Mouse (Mus musculus) lung, postnatal 0 days (tissue): ENCODE results near the gene Gm28048. TPM values are rescaled to one million over a fixed set of nuclear protein-coding genes. Genes with fewer than 3 reads are reported as not detected.

Experiments
- ATAC-seq: fragments of 200-750 bp; cut with Nextera tagmentation; 2 replicates; pipeline ENCODE4 v1.8.0; 2017; ENCODE audit warnings: moderate library complexity
- DNase-seq: peaks from one replicate; pipeline ENCODE4 v3.0.0-alpha.2; 2016; ENCODE audit warnings: low spot score
- H3K27ac ChIP-seq: fragments of 300-500 bp; sonication (generic); 2 replicates; pipeline ENCODE4 v1.5.1; 2014; ENCODE audit warnings: antibody characterized with exemption, mild to moderate bottlenecking, low read length, mixed read lengths
- H3K27me3 ChIP-seq: fragments of 300-500 bp; sonication (generic); replicated peaks from 2 replicates; pipeline ENCODE4 v1.6.1; 2014; ENCODE audit warnings: low read length, mixed read lengths; ENCODE audit not compliant: insufficient read depth
- H3K36me3 ChIP-seq: fragments of 300-500 bp; sonication (generic); 2 replicates; pipeline ENCODE4 v1.6.1; 2014; ENCODE audit warnings: low read length, mixed read lengths; ENCODE audit not compliant: insufficient read depth
- H3K4me1 ChIP-seq: fragments of 300-500 bp; sonication (generic); 2 replicates; pipeline ENCODE4 v1.6.1; 2014; ENCODE audit warnings: antibody characterized with exemption, low read depth, low read length, mixed read lengths; ENCODE audit not compliant: insufficient read depth
- H3K4me2 ChIP-seq: fragments of 300-500 bp; sonication (generic); replicated peaks from 2 replicates; pipeline ENCODE4 v1.6.1; 2014; ENCODE audit warnings: low read depth, mild to moderate bottlenecking, low read length, moderate library complexity, mixed read lengths
- H3K4me3 ChIP-seq: fragments of 300-500 bp; sonication (generic); 2 replicates; pipeline ENCODE4 v1.5.1; 2014; ENCODE audit warnings: low read depth, low read length
- H3K9ac ChIP-seq: fragments of 300-500 bp; sonication (generic); replicated peaks from 2 replicates; pipeline ENCODE4 v1.6.1; 2014; ENCODE audit warnings: low read depth, mild to moderate bottlenecking
- H3K9me3 ChIP-seq: fragments of 300-500 bp; sonication (generic); 2 replicates; pipeline ENCODE4 v1.6.1; 2016; ENCODE audit warnings: low read length, mixed read lengths
- CTCF ChIP-seq: IDR thresholded peaks from 2 replicates; pipeline ENCODE4 v1.5.1; 2016; ENCODE audit warnings: antibody characterized with exemption, mild to moderate bottlenecking
- EP300 ChIP-seq: IDR thresholded peaks from 2 replicates; pipeline ENCODE4 v1.6.1; 2016; ENCODE audit warnings: antibody characterized with exemption, mild to moderate bottlenecking, control low read depth
- WGBS: fragments of 180-500 bp; shearing (Covaris S2); extraction: QIAGEN DNeasy Blood & Tissue Kit; methylation state at CpG from one replicate; pipeline ENCODE4 v1.1.7; 2014; 5-methylcytosine and 5-hydroxymethylcytosine counted together
- polyA plus RNA-seq: library from polyadenylated mRNA; unstranded; fragments of >200 nt; fragmentation: Nextera tagmentation; extraction: Ambion mirVana; gene quantifications from 2 replicates; pipeline ENCODE4 v1.2.1, GENCODE M21; 2015

The Gm28048 gene
- polyA plus RNA-seq, 1 experiment from 2014 or later, result 26.1 TPM

DNA sequence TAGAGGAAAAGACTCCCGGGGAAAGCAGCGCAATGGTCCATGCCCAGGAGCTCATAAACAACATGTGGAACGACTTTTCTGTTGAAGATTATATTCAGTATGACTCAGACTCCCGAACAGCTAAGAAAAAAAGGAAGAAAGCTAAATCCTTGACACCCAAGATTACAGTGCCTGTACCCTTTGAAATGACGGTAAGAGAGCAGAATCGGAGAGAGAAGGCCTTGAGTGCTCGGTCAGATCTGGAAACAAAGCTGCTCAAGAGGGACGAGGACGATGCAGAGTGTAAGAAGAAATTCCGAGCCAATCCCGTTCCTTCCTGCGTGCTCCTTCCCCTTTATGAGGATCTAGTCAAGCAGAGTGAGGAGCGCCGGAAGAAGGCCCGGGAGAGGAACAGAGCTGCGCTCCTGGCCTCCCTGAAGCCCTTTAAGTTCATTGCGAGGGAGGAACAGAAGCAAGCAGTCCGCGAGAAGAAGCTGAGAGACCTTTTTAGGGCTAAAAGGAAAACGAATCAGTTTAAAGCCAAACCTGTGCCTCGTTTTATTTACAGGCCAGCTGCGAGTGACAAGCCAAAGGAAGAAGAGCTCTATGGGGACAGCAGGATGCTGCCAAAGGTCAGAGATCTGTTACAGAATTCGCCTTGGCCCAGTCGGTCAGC, 38.4 kb upstream of the Gm28048 start:
- no peak for ATAC-seq
- DNase-seq, result no peak
- 67% methylated on average over 24 of the region's 24 CpGs for WGBS

DNA sequence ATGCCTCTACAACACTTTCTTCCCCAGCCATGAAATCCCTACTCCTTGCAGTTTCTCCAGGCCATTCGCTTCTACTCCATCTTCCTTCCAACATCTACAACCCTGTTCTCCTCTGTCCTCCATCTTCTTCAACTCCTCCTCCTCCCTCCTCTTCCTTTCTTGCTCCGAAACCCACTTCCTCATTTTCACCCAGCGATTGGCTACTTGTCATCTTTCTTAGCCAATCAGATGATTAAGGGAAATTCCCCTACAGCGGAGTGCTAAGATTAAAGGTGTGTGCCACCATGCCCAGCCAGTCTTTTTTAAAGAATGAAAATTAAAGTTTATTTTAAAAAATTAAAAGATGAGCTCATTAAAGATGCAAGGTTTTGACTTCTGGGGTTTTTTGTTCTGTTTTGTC, 36.1 kb upstream of the Gm28048 start:
- WGBS, result 83% methylated on average over 4 of the region's 4 CpGs
- no peak for ATAC-seq
- no peak for DNase-seq
- no peak overlapping the region for H3K4me3 ChIP-seq
- H3K4me2 ChIP-seq, result no peak overlapping the region
- H3K9me3 ChIP-seq, result no peaks in the 10 kb centered on the region
- H3K4me1 ChIP-seq, result no peaks in the 10 kb centered on the region
- no peaks in the 10 kb centered on the region for H3K27me3 ChIP-seq
- H3K36me3 ChIP-seq, result no peaks in the 10 kb centered on the region
- H3K9ac ChIP-seq, result no peak overlapping the region
- no peak overlapping the region for H3K27ac ChIP-seq
- TF ChIP-seq CTCF (no peak), EP300 (no peak)

More for the DNA sequence above, 38.4 kb upstream of the Gm28048 start:
- H3K9ac ChIP-seq, result no peak overlapping the region
- no peaks in the 10 kb centered on the region for H3K9me3 ChIP-seq
- no peak overlapping the region for H3K4me2 ChIP-seq
- H3K27ac ChIP-seq, result no peak overlapping the region
- H3K4me1 ChIP-seq, result no peaks in the 10 kb centered on the region
- H3K27me3 ChIP-seq, result no peaks in the 10 kb centered on the region
- no peaks in the 10 kb centered on the region for H3K36me3 ChIP-seq
- TF ChIP-seq EP300 (no peak), CTCF (no peak)
- H3K4me3 ChIP-seq, result no peak overlapping the region

DNA sequence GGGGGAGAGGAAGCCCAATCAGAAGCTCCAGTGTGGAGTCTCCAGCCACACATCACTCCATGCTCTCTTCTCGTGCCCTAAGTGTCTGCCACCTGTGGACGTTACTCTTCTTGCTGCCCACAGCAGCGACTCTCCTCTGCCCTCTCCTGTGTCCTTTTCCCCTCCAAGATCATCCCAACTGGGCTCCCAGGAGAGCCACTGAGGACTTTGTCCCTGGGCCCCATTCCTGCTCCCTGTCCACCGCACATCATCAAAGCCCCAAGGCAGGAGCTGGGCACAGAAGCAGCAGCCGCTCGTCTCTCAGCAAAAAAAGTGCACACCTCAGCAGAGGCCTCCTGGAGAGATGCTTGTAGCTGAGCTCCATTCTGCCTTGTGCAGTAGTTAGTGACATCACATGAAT, 33.1 kb upstream of the Gm28048 start:
- no peak for ATAC-seq
- H3K27me3 ChIP-seq, result no peaks in the 10 kb centered on the region
- H3K9me3 ChIP-seq, result no peaks in the 10 kb centered on the region
- no peak overlapping the region for H3K9ac ChIP-seq
- TF ChIP-seq EP300 (no peak), CTCF (no peak)
- H3K36me3 ChIP-seq, result no peaks in the 10 kb centered on the region
- WGBS, result 73% methylated on average over 6 of the region's 6 CpGs
- H3K4me3 ChIP-seq, result no peak overlapping the region
- DNase-seq, result no peak
- no peak overlapping the region for H3K27ac ChIP-seq
- no peaks in the 10 kb centered on the region for H3K4me1 ChIP-seq
- no peak overlapping the region for H3K4me2 ChIP-seq

DNA sequence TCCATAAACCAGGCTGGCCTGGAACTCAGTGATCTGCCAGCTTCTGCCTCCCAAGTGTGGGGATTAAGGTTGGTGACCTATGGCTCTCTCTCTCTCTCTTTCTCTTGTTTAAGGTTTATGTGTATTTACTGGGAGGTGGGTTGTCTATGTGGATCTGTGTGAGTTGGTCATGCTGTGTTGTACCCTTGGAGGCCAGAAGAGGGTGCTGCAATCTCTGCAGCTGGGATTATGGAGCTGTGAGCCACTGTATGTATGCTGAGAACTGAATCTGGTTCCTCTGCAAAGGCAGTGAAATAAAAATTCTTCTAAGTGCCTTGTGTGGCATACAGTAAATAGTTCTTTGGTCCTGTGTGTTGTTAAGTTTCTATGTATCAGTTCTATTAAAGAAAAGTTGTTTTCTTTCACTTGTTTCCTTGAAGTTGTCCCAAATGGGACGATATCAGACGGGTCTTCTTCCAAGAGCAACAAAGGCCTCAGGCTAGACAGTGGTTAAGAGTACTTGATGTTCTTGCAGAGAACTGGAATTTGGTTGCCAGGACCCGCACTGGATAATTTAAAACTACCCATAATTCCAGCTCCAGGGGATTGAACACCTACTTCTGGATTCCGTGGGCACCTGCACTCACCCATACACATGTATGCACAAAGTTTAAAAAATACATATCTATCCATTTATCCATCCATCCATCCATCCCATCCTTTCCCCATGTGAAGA, 31.8 kb upstream of the Gm28048 start:
- DNase-seq (no peak), ATAC-seq (0 out of 2 replicates have a peak, but pooled peaks have one; percentile 5)
- H3K9me3 ChIP-seq, result no peaks in the 10 kb centered on the region
- TF ChIP-seq CTCF (peak; percentile 60), EP300 (no peak)
- no peaks in the 10 kb centered on the region for H3K27me3 ChIP-seq
- H3K36me3 ChIP-seq, result no peaks in the 10 kb centered on the region
- no peak overlapping the region for H3K4me2 ChIP-seq
- H3K4me1 ChIP-seq, result no peaks in the 10 kb centered on the region
- H3K9ac ChIP-seq, result no peak overlapping the region
- H3K4me3 ChIP-seq, result no peak overlapping the region
- no peak overlapping the region for H3K27ac ChIP-seq
- WGBS, result 86% methylated on average over 4 of the region's 4 CpGs

DNA sequence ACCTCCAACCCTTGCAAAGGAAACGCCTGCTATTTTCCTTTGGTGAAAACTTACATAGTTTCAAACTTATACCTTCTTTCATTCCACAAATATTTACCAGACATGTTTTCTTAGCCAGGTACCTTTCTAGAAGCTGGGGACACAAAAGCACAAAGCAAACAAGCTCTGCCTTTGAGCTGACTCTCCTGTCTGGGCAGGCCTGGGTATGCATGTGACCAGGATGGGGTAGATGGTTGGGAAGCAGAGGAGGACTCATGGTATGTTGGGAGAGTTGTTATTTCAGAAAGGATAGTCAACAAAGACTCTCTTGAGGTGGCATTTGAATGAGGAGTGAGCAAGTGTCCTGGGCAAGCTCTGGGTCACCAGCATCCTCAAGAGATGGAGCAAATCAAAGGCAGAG, 31.2 kb upstream of the Gm28048 start:
- H3K9me3 ChIP-seq, result no peaks in the 10 kb centered on the region
- no peaks in the 10 kb centered on the region for H3K4me1 ChIP-seq
- TF ChIP-seq CTCF (no peak), EP300 (no peak)
- H3K4me2 ChIP-seq, result no peak overlapping the region
- H3K9ac ChIP-seq, result no peak overlapping the region
- no peaks in the 10 kb centered on the region for H3K27me3 ChIP-seq
- 52% methylated on average over 1 of the region's 1 CpGs for WGBS
- no peak for DNase-seq
- H3K4me3 ChIP-seq, result no peak overlapping the region
- H3K27ac ChIP-seq, result no peak overlapping the region
- H3K36me3 ChIP-seq, result no peaks in the 10 kb centered on the region
- ATAC-seq, result no peak

DNA sequence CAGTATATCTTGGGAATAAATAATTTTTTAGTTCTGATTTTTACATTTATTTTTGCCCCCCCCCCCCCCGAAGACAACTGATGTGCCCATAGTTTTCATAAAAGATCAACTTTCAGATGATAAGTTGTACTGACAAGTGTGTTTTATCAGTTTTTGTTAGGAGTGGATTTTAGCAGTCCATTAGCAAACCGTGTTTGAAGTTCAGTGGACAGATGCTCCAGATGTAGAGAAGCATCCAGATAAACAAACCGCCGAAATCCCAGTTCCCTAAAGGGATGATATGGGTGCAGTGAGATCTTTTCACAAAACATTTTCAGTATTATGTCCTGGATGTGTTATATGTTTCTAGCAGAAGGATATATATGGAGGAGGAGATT, 26.9 kb upstream of the Gm28048 start:
- DNase-seq (no peak), ATAC-seq (no peak)
- Histone ChIP-seq H3K9ac (no peak overlapping the region; the same call in 1 of the 2 replicates), H3K4me2 (peak overlapping the region; percentile 87), H3K4me1 (no peaks in the 10 kb centered on the region), H3K4me3 (peak overlapping the region; percentile 60), H3K9me3 (no peaks in the 10 kb centered on the region), H3K36me3 (peaks cover 5% of the 10 kb centered on the region; the same call in 1 of the 2 replicates), H3K27me3 (no peaks in the 10 kb centered on the region), H3K27ac (no peak overlapping the region)
- no peak for TF ChIP-seq EP300
- TF ChIP-seq CTCF, result no peak
- 17% methylated on average over 4 of the region's 4 CpGs for WGBS
